Mouse (Mus musculus) liver, embryonic 14.5 days (tissue): ENCODE measurements around the gene Artn. TPM values are rescaled to one million over a fixed set of nuclear protein-coding genes. Genes with fewer than 3 reads are reported as not detected.

ENCODE experiments used
- ATAC-seq: fragments of 200-750 bp; cut with Nextera tagmentation; 2 replicates; pipeline ENCODE4 v1.8.0; 2017; ENCODE audit warnings: moderate number of reproducible peaks, mild to moderate bottlenecking, moderate library complexity; ENCODE audit not compliant: insufficient read depth
- DNase-seq, 3 experiments: peaks; one replicate each; pipeline ENCODE4 v3.0.0-alpha.2; 2012 to 2013; ENCODE audit warnings: low read depth in 3 of 3, low spot score in 3 of 3
- H3K27ac ChIP-seq: fragments of 300-500 bp; sonication (generic); 2 replicates; pipeline ENCODE4 v1.5.1; 2014; ENCODE audit warnings: moderate library complexity, mild to moderate bottlenecking, control low read depth, inconsistent platforms
- H3K27me3 ChIP-seq: fragments of 300-500 bp; sonication (generic); 2 replicates; pipeline ENCODE4 v1.6.1; 2014; ENCODE audit warnings: mild to moderate bottlenecking, low read length, moderate library complexity; ENCODE audit not compliant: control insufficient read depth, insufficient read depth
- H3K36me3 ChIP-seq: fragments of 300-500 bp; sonication (generic); replicated peaks from 2 replicates; pipeline ENCODE4 v1.6.1; 2014; ENCODE audit warnings: low read depth; ENCODE audit not compliant: control insufficient read depth, insufficient read depth
- H3K4me1 ChIP-seq, 2 experiments: fragments of 200-500 bp in 1 of 2; fragments of 300-500 bp in 1 of 2; sonication (generic) in 1 of 2; replicated peaks; 2 replicates each; pipeline ENCODE4 v1.6.1; 2012 to 2014; ENCODE audit warnings: antibody characterized with exemption in 1 of 2, inconsistent platforms in 1 of 2, low read length in 1 of 2; ENCODE audit not compliant: control insufficient read depth in 2 of 2, insufficient read depth in 2 of 2
- H3K4me2 ChIP-seq: fragments of 300-500 bp; sonication (generic); 2 replicates; pipeline ENCODE4 v1.6.1; 2014; ENCODE audit warnings: low read depth, mild to moderate bottlenecking, control low read depth, moderate library complexity
- H3K4me3 ChIP-seq, 2 experiments: fragments of 200-500 bp in 1 of 2; fragments of 300-500 bp in 1 of 2; sonication (generic) in 1 of 2; 2 replicates each; pipeline ENCODE4 v1.5.1; 2012 to 2014; ENCODE audit warnings: low read depth in 2 of 2, low read length in 2 of 2, mild to moderate bottlenecking in 2 of 2, control low read depth in 1 of 2, inconsistent platforms in 1 of 2, moderate library complexity in 1 of 2; ENCODE audit not compliant: insufficient read depth in 1 of 2
- H3K9ac ChIP-seq: fragments of 300-500 bp; sonication (generic); replicated peaks from 2 replicates; pipeline ENCODE4 v1.6.1; 2014; ENCODE audit warnings: mild to moderate bottlenecking, control low read depth, moderate library complexity
- H3K9me3 ChIP-seq: fragments of 300-500 bp; sonication (generic); 2 replicates; pipeline ENCODE4 v1.6.1; 2016; ENCODE audit warnings: low read length, mixed read lengths; ENCODE audit not compliant: control insufficient read depth
- CTCF ChIP-seq: IDR thresholded peaks from 2 replicates; pipeline ENCODE4 v1.5.1; 2016; ENCODE audit warnings: antibody characterized with exemption, low read depth, control low read depth
- EP300 ChIP-seq: IDR thresholded peaks from 2 replicates; pipeline ENCODE4 v1.6.1; 2016; ENCODE audit warnings: antibody characterized with exemption, low read depth
- WGBS: fragments of 180-500 bp; shearing (Covaris S2); extraction: QIAGEN DNeasy Blood & Tissue Kit; methylation state at CpG from one replicate; pipeline ENCODE4 v1.1.7; 2014; ENCODE audit not compliant: insufficient replicate concordance; 5-methylcytosine and 5-hydroxymethylcytosine counted together
- polyA plus RNA-seq, 2 experiments: library from polyadenylated mRNA; depleted of rRNA in 1 of 2; stranded (reverse) in 1 of 2; unstranded in 1 of 2; fragments of >200 nt; fragmentation: Nextera tagmentation in 1 of 2; extraction: Ambion mirVana in 1 of 2; gene quantifications; 2 replicates each; pipeline versions ENCODE4 v1.2.1 to v1.2.3; 2012 to 2014

The Artn gene
- polyA plus RNA-seq, 2 experiments: 1.3 to 1.8 TPM

DNA sequence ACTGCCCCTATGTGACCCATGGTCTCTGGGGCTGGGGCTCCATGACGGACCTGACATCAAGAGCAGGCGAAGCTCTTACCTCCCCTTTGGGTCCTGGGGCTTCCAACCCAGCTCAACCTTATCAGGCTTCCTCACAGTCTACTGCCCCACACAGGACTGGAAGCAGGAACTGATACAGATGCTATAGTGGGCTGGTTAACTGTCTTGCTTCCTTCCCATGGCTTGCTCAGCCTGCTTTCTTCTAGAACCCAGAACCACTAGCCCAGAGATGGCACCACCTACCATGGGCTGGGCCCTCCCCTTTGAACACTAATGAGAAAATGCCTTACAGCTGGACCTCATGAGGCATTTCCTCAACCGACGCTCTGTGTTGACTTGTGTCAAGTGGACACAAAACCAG is 12.2 kb downstream of the Artn start:
- no peaks in the 10 kb centered on the region for H3K9me3 ChIP-seq
- no peak for ATAC-seq
- no peak for DNase-seq
- no peak overlapping the region for H3K27ac ChIP-seq
- H3K4me1 ChIP-seq: peaks cover 11 to 20% of the 10 kb centered on the region in 2 experiments
- 36% methylated on average over 4 of the region's 4 CpGs for WGBS
- no peak for TF ChIP-seq EP300
- TF ChIP-seq CTCF: no peak
- no peak overlapping the region for H3K4me3 ChIP-seq
- no peaks in the 10 kb centered on the region for H3K36me3 ChIP-seq
- H3K4me2 ChIP-seq: no peak overlapping the region
- H3K27me3 ChIP-seq: no peaks in the 10 kb centered on the region
- H3K9ac ChIP-seq: 0 out of 2 replicates have a peak overlapping the region, but pooled peaks have one; percentile 19

DNA sequence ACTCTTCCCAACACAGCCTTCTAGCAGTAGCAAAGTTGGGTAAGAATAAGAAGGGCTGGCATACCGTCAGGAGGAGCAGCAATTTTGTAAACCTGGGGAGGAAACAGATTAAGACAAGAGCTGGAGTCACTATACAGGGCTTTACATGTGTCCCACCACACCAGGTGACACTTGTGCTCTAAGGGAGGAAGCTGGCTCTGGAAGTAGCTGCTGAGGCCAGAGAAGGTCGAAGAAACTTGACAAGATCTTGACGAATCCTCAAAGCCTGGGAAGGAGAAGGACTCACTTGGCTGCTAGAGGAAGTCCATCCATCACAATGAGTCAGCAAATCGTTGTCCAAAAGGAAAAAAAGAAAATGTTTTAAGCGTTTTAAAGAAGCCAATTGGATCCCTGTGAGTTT is 13.2 kb downstream of the Artn start:
- H3K27ac ChIP-seq: peak overlapping the region; percentile 76
- H3K9me3 ChIP-seq: no peaks in the 10 kb centered on the region
- peaks cover 11 to 20% of the 10 kb centered on the region in 2 experiments for H3K4me1 ChIP-seq
- TF ChIP-seq CTCF: no peak
- no peak for TF ChIP-seq EP300
- no peaks in the 10 kb centered on the region for H3K27me3 ChIP-seq
- no peak for ATAC-seq
- no peak for DNase-seq
- 22% methylated on average over 5 of the region's 5 CpGs for WGBS
- H3K4me2 ChIP-seq: peak overlapping the region; percentile 93
- H3K9ac ChIP-seq: no peak overlapping the region; the same call in 1 of the 2 replicates
- H3K36me3 ChIP-seq: peaks cover 2% of the 10 kb centered on the region; the same call in 1 of the 2 replicates
- peak overlapping the region in 1 of 2 experiments; percentile 73; a peak in 2 of 4 replicates for H3K4me3 ChIP-seq

DNA sequence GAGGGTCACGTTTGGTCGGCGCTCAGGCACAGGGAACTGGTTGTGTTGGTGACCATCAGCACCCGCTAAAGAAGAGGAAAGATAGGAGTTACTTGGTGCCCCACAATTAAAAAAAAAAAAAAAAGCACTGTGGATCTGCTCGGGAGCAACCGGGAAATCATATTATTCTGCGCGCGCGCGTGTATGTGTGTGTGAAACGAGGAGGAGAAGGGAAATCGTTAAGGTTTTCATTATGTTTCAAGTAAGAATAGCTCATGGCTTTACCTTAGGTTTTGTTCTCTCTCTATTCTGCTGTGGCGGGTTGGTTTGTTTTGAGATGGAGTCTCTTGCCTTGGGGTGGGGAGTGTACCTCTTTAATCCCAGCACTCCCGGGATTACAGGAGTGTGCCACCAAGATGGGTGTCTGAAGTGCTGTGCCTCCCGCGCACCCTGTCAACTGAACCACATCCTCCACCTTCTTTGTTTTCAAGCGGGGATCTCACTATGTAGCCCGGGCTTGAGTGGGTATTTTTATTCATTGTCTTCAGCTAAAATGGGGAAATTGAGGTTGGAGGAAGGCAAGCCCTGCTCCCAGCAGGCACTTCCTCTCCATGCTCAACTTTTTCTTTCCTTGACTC is 14.0 kb downstream of the Artn start:
- peaks cover 11 to 20% of the 10 kb centered on the region in 2 experiments for H3K4me1 ChIP-seq
- no peak for DNase-seq
- no peaks in the 10 kb centered on the region for H3K27me3 ChIP-seq
- peak overlapping the region; percentile 76 for H3K27ac ChIP-seq
- peaks cover 6% of the 10 kb centered on the region; the same call in 1 of the 2 replicates for H3K36me3 ChIP-seq
- no peak for TF ChIP-seq CTCF
- no peak for TF ChIP-seq EP300
- under 1% methylated on average over 19 of the region's 19 CpGs for WGBS
- peak overlapping the region; percentile 93 for H3K4me2 ChIP-seq
- H3K9ac ChIP-seq: peak overlapping the region; percentile 91
- ATAC-seq: no peak
- peak overlapping the region; percentile 73 to 90 for H3K4me3 ChIP-seq
- no peaks in the 10 kb centered on the region for H3K9me3 ChIP-seq

DNA sequence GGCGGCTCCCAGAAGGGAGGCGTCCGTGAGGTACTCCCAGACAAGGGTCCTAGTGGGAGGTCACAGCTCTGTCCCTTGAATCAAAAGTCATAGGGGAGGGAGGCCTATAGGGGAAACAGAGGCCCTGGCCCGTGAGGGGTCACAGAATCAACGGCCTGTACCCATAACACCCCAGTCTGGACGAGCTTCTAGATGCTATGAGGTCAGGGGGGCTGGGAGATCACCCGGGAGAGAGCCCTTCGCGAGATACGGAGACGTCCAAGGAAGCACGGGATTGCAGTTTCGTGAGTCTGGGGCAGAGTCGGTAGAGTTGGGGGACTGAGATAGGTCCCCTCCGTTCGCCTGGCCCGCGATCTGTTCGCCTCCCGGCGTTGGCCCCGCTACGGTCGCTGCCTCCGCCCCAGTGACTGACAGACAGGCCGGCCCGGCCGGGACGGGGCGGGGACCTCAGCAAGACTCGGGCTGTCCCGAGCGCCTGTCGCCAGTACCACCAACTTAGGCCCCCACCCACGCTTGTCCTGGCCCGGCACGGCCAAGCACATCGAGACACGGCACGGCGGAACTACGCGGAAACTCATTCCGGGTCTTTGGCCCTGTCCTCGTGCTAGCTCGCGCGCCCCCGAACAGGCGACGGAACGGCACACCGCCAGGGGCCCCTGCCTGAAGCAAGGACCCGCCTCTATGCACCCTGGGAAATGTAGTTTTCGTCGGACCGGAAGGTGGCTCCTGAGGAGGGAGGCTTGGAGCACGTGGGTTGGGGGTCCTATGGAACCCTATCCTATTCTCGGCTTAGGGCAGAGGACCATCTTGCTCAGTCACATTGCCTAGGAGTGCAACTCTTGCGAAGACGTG is 14.7 kb downstream of the Artn start, which contains the start of gene Ipo13:
TSS of gene Ipo13 (minus strand) at position 409 of the 852 bp plus-strand sequence.
- WGBS: under 1% methylated on average over 60 of the region's 61 CpGs
- peaks cover 11 to 20% of the 10 kb centered on the region in 2 experiments for H3K4me1 ChIP-seq

More for the DNA sequence above, 14.7 kb downstream of the Artn start, which contains the start of gene Ipo13:
- TF ChIP-seq CTCF (peak; percentile 52), EP300 (peak; percentile 77)
- DNase-seq: peak; percentile 80 to 85 (median 81)
- peak within 1 kb of the TSS; percentile 76 for H3K27ac ChIP-seq
- H3K27me3 ChIP-seq: no peaks in the 10 kb centered on the region
- no peaks in the 10 kb centered on the region for H3K9me3 ChIP-seq
- ATAC-seq: peak; percentile 95
- H3K4me3 ChIP-seq: peak within 1 kb of the TSS; percentile 73 to 90
- H3K9ac ChIP-seq: peak within 1 kb of the TSS; percentile 91
- H3K4me2 ChIP-seq: peak within 1 kb of the TSS; percentile 93
- peaks cover 6% of the 10 kb centered on the region; the same call in 1 of the 2 replicates for H3K36me3 ChIP-seq
